Mouse (Mus musculus): ENCODE results near the gene Cmpk1. TPM values are rescaled to one million over a fixed set of nuclear protein-coding genes. Genes with fewer than 3 reads are reported as not detected.
A peak's percentile ranks its signal among the peaks of the same experiment; 100 is the strongest.

Gene Cmpk1
- polyA plus RNA-seq, 1 experiment from 2014 or later, result 190 TPM

DNA sequence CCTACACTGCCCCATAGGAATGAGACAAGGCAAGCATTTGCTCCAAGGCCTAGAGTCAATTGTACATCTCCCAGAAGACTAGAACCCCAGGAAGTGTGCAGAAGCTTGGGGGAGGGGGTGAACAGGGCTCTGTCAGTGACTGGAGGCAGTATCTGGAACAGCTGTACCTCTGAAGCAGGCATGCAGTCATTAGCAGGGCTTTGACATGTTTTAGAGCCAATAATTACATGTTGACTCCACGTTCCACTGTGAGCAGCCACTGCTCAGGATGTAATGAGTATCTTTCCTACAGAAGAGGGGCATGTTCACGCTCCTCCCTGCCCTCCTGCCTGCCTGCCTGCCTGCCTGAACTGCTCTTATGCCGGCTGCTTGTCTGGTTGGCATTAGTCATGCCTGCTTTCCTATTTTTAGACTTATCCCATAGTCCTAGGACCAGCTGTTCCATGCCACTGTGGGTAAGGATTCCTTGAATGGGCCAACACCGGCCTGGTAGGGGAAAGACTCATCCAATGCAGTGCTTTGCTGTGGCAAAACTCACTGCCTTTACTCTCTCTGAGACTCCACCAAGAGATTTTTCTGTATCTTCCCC lies 49.5 kb downstream of the Cmpk1 start:
- Histone ChIP-seq H3K4me3 (ENCODE audit: low read length) (no peak overlapping the region), H3K4me2 (ENCODE audit: low read length) (no peak overlapping the region), H3K27ac (ENCODE audit: low read depth, low read length) (no peak overlapping the region), H3K4me1 (ENCODE audit: control insufficient read depth, insufficient read depth, low read depth, low read length) (no peaks in the 10 kb centered on the region), H3K36me3 (ENCODE audit: control insufficient read depth, insufficient read depth, low read length) (no peaks in the 10 kb centered on the region), H3K9ac (ENCODE audit: low read depth, low read length) (no peak overlapping the region), H3K27me3 (replicated peaks; ENCODE audit: control insufficient read depth, insufficient read depth, low read length) (peaks cover 3% of the 10 kb centered on the region; the same call in 1 of the 2 replicates), H3K9me3 (ENCODE audit: control insufficient read depth, low read length) (no peaks in the 10 kb centered on the region)
- ATAC-seq, result no peak
- WGBS, result 55% methylated on average over 4 of the region's 4 CpGs

DNA sequence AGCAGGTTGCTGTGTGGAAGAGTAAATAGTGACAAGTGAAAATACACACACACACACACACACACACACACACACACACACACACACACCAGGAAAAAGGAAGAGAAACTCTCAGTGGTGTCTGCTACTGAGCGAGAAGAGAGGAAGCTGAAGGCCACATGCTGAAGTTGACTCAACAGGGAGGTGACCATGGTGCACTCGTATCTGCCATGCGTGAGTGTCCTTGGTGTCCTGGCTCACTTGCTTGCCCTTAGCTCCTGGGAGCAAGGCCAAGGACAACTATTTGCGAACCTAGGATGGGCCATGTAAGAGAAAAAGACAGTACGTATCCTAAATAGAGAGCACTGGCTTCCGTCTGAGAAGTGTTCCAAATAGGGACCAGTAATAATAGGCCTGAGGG lies 52.9 kb downstream of the Cmpk1 start:
- peaks cover 3% of the 10 kb centered on the region; the same call in 1 of the 2 replicates for H3K27me3 ChIP-seq (replicated peaks; ENCODE audit: control insufficient read depth, insufficient read depth, low read length)
- ATAC-seq, result no peak
- H3K4me3 ChIP-seq (ENCODE audit: low read length), result no peak overlapping the region
- H3K27ac ChIP-seq (ENCODE audit: low read depth, low read length), result no peak overlapping the region
- no peaks in the 10 kb centered on the region for H3K4me1 ChIP-seq (ENCODE audit: control insufficient read depth, insufficient read depth, low read depth, low read length)
- 88% methylated on average over 6 of the region's 6 CpGs for WGBS
- H3K4me2 ChIP-seq (ENCODE audit: low read length), result no peak overlapping the region
- H3K9me3 ChIP-seq (ENCODE audit: control insufficient read depth, low read length), result no peaks in the 10 kb centered on the region
- H3K9ac ChIP-seq (ENCODE audit: low read depth, low read length), result no peak overlapping the region
- no peaks in the 10 kb centered on the region for H3K36me3 ChIP-seq (ENCODE audit: control insufficient read depth, insufficient read depth, low read length)

- Histone ChIP-seq H3K9me3 (ENCODE audit: control insufficient read depth, low read length) (no peaks in the 10 kb centered on the region), H3K4me3 (ENCODE audit: low read length) (no peak overlapping the region), H3K4me2 (ENCODE audit: low read length) (no peak overlapping the region), H3K36me3 (ENCODE audit: control insufficient read depth, insufficient read depth, low read length) (no peaks in the 10 kb centered on the region), H3K4me1 (ENCODE audit: control insufficient read depth, insufficient read depth, low read depth, low read length) (no peaks in the 10 kb centered on the region), H3K9ac (ENCODE audit: low read depth, low read length) (no peak overlapping the region), H3K27ac (ENCODE audit: low read depth, low read length) (no peak overlapping the region), H3K27me3 (replicated peaks; ENCODE audit: control insufficient read depth, insufficient read depth, low read length) (peaks cover 7% of the 10 kb centered on the region)
- WGBS, result 88% methylated on average over 4 of the region's 4 CpGs
- ATAC-seq, result no peak
Observed at GRCm38 (mm10) chr4:114932747-114933146, 54.3 kb downstream of the Cmpk1 start.

DNA sequence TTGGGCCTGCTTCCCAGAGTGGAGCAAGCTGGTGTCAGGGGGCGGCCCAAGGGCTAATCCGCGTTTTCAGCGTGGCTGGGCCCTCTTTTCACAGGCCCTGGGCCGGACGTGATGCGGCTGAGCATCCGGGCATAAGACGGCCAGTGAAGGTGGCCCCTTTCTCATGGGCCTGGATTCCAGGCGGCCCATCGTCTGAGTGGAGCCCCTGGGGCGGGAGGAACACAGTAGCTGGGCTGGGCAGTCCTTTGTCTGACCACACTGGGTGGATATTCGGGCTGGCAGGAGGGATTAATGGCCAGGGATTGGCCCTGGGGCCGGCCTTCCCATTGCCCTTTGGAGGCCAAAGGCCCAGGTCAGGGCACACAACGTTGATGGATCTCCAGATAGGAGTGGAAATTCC lies 57.9 kb downstream of the Cmpk1 start:
- 21% methylated on average over 15 of the region's 15 CpGs for WGBS
- Histone ChIP-seq H3K4me3 (ENCODE audit: low read length) (no peak overlapping the region), H3K4me2 (ENCODE audit: low read length) (no peak overlapping the region), H3K27me3 (replicated peaks; ENCODE audit: control insufficient read depth, insufficient read depth, low read length) (peaks cover 36% of the 10 kb centered on the region), H3K36me3 (ENCODE audit: control insufficient read depth, insufficient read depth, low read length) (no peaks in the 10 kb centered on the region), H3K4me1 (ENCODE audit: control insufficient read depth, insufficient read depth, low read depth, low read length) (peaks cover 12% of the 10 kb centered on the region), H3K27ac (ENCODE audit: low read depth, low read length) (no peak overlapping the region), H3K9me3 (ENCODE audit: control insufficient read depth, low read length) (no peaks in the 10 kb centered on the region), H3K9ac (ENCODE audit: low read depth, low read length) (no peak overlapping the region)
- ATAC-seq, result no peak

DNA sequence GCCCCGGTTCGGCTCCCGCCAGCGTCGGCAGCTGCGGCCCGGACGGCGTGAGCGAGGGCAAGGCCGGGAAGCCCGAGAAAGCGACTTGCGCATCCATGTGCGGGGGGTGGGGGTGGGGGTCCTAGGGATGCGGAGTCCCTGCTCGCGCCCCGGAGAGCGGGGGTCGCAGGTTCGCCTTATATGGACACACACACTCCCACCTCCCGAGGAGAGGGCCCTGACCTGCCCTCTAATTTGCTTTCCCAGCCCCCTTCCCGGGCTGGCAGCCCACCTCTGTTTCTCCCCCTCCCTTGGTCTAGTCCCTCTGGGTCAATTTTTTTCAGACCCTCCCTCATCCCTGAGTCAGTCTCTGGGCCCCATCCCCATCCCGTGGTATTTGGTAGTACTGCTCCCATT lies 61.1 kb downstream of the Cmpk1 start, which contains the start of gene Foxe3:
Foxe3 (minus strand) TSS at position 97 of the 396 bp plus-strand sequence.
- WGBS, result 2% methylated on average over 20 of the region's 25 CpGs
- peak within 1 kb of the TSS; percentile 29; the same call in 1 of the 2 replicates for H3K9ac ChIP-seq (ENCODE audit: low read depth, low read length)
- no peaks in the 10 kb centered on the region for H3K36me3 ChIP-seq (ENCODE audit: control insufficient read depth, insufficient read depth, low read length)
- H3K27me3 ChIP-seq (replicated peaks; ENCODE audit: control insufficient read depth, insufficient read depth, low read length), result peaks cover 59% of the 10 kb centered on the region
- H3K9me3 ChIP-seq (ENCODE audit: control insufficient read depth, low read length), result no peaks in the 10 kb centered on the region
- peaks cover 12% of the 10 kb centered on the region for H3K4me1 ChIP-seq (ENCODE audit: control insufficient read depth, insufficient read depth, low read depth, low read length)
- H3K27ac ChIP-seq (ENCODE audit: low read depth, low read length), result no peak within 1 kb of the TSS
- H3K4me3 ChIP-seq (ENCODE audit: low read length), result peak within 1 kb of the TSS; percentile 42
- peak within 1 kb of the TSS; percentile 60 for H3K4me2 ChIP-seq (ENCODE audit: low read length)
- ATAC-seq, result no peak

DNA sequence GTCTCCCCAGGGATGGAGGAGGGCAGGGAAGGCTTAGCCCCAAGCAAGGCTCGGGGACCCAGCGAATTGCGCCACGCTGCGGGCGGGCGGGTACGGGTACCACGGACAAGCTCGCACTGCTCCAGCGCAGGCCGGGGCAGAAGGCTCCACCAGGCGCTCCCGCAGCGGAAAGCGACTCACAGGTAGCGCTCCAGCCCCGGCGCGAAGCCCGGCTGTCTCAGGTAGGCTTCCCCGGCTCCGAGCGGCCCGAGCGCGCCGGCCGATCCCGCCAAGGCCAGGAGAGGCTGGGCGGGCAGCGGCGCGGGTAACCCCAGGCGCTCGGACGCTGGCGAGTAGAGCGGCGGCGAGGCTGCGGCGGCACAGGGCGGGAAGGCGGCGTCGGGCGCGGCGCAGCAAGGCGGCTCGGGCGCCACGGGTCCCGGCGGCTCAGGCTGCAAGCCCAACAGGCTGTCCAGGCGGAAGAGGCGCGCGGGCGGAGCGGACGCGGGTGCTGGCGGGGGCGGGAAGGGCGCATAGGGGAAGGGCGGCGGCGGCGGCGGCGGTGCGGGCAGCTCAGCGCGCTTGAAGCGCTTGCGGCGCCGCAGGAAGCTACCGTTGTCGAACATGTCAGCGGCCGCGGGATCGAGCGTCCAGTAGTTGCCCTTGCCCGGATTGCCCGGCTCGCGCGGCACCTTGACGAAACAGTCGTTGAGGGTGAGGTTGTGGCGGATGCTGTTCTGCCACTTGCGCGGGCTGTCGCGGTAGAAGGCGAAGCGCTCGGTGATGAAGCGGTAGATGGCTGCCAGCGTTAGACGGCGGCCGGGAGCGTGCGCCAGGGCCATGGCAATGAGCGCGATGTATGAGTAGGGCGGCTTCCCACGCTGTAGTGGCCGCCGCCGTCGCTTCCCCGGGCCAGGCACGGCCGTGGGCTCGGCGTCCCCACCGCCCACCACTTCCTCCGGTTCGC lies 61.8 kb downstream of the Cmpk1 start:
- Histone ChIP-seq H3K27me3 (replicated peaks; ENCODE audit: control insufficient read depth, insufficient read depth, low read length) (peaks cover 61% of the 10 kb centered on the region), H3K9me3 (ENCODE audit: control insufficient read depth, low read length) (no peaks in the 10 kb centered on the region), H3K4me1 (ENCODE audit: control insufficient read depth, insufficient read depth, low read depth, low read length) (peaks cover 12% of the 10 kb centered on the region), H3K27ac (ENCODE audit: low read depth, low read length) (no peak overlapping the region), H3K36me3 (ENCODE audit: control insufficient read depth, insufficient read depth, low read length) (no peaks in the 10 kb centered on the region), H3K9ac (ENCODE audit: low read depth, low read length) (peak overlapping the region; percentile 29; the same call in 1 of the 2 replicates), H3K4me3 (ENCODE audit: low read length) (peak overlapping the region; percentile 42), H3K4me2 (ENCODE audit: low read length) (peak overlapping the region; percentile 60)
- ATAC-seq, result peak; percentile 74
- under 1% methylated on average over 87 of the region's 125 CpGs for WGBS

DNA sequence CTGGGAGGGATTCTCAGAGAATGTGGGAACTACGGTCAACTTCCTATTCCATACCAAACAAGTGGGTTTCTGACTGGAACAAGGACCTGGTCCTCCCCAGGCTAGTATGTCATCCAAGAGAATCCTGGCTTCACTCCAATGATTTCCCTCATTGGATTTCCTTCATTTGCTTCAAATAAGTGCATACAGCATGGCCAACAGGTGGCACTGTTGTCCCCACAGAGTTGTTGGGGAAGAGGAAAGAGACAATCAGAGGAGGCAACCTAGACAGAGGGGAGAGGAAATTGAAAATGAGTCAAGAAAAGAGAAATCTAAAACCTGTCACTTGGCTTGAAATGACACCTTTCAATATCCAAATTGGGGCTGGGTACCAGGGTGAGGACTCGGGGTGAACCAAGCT lies 70.0 kb downstream of the Cmpk1 start:
- no peak for ATAC-seq
- Histone ChIP-seq H3K27ac (ENCODE audit: low read depth, low read length) (no peak overlapping the region), H3K9me3 (ENCODE audit: control insufficient read depth, low read length) (no peaks in the 10 kb centered on the region), H3K9ac (ENCODE audit: low read depth, low read length) (no peak overlapping the region), H3K4me3 (ENCODE audit: low read length) (no peak overlapping the region), H3K4me2 (ENCODE audit: low read length) (no peak overlapping the region), H3K4me1 (ENCODE audit: control insufficient read depth, insufficient read depth, low read depth, low read length) (no peaks in the 10 kb centered on the region), H3K27me3 (replicated peaks; ENCODE audit: control insufficient read depth, insufficient read depth, low read length) (peaks cover 66% of the 10 kb centered on the region), H3K36me3 (ENCODE audit: control insufficient read depth, insufficient read depth, low read length) (no peaks in the 10 kb centered on the region)
- 41% methylated on average over 2 of the region's 2 CpGs for WGBS

GRCm38 (mm10) chr4:114916056-114916455 lies 71.0 kb downstream of the Cmpk1 start:
- no peak overlapping the region for H3K4me3 ChIP-seq (ENCODE audit: low read length)
- H3K9me3 ChIP-seq (ENCODE audit: control insufficient read depth, low read length), result no peaks in the 10 kb centered on the region
- H3K36me3 ChIP-seq (ENCODE audit: control insufficient read depth, insufficient read depth, low read length), result no peaks in the 10 kb centered on the region
- H3K4me1 ChIP-seq (ENCODE audit: control insufficient read depth, insufficient read depth, low read depth, low read length), result no peaks in the 10 kb centered on the region
- H3K9ac ChIP-seq (ENCODE audit: low read depth, low read length), result no peak overlapping the region
- no peak overlapping the region for H3K4me2 ChIP-seq (ENCODE audit: low read length)
- H3K27me3 ChIP-seq (replicated peaks; ENCODE audit: control insufficient read depth, insufficient read depth, low read length), result peaks cover 72% of the 10 kb centered on the region
- ATAC-seq, result no peak
- H3K27ac ChIP-seq (ENCODE audit: low read depth, low read length), result no peak overlapping the region
- WGBS, result 35% methylated on average over 4 of the region's 4 CpGs

DNA sequence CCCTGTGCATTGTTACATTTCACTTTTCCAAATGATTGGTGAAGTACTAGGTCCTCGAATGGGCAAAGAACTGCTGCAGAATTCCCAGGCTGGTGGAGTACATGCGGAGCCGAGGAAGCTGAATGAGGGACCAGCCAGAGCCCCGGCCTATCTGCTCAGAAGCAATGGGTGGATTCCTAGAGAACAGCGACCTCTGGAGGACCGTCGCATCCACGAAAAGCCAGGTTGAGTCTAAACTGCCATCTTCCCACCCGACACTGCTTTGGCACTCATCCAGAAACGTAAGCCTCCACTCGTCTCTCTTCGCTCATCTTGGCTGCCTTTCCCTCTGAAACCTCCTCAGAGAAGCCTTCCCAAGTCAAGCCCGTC lies 73.5 kb downstream of the Cmpk1 start:
- no peak overlapping the region for H3K9ac ChIP-seq (ENCODE audit: low read depth, low read length)
- H3K36me3 ChIP-seq (ENCODE audit: control insufficient read depth, insufficient read depth, low read length), result no peaks in the 10 kb centered on the region
- H3K4me3 ChIP-seq (ENCODE audit: low read length), result no peak overlapping the region
- peaks cover 2% of the 10 kb centered on the region; the same call in 1 of the 2 replicates for H3K9me3 ChIP-seq (ENCODE audit: control insufficient read depth, low read length)
- no peak overlapping the region for H3K4me2 ChIP-seq (ENCODE audit: low read length)
- H3K27ac ChIP-seq (ENCODE audit: low read depth, low read length), result no peak overlapping the region
- ATAC-seq, result peak; percentile 68; the same call in 1 of the 2 replicates
- peaks cover 6% of the 10 kb centered on the region for H3K4me1 ChIP-seq (ENCODE audit: control insufficient read depth, insufficient read depth, low read depth, low read length)
- H3K27me3 ChIP-seq (replicated peaks; ENCODE audit: control insufficient read depth, insufficient read depth, low read length), result peaks cover 84% of the 10 kb centered on the region
- 1% methylated on average over 13 of the region's 13 CpGs for WGBS
